Mouse (Mus musculus) hindbrain, embryonic 16.5 days (tissue): ENCODE results near the gene Spaca4. TPM values are rescaled to one million over a fixed set of nuclear protein-coding genes. Genes with fewer than 3 reads are reported as not detected.

Source experiments
- ATAC-seq: fragments of 200-750 bp; cut with Nextera tagmentation; 2 replicates; pipeline ENCODE4 v1.8.0; 2017; ENCODE audit warnings: moderate TSS enrichment, moderate library complexity
- H3K27ac ChIP-seq: fragments of 300-500 bp; sonication (generic); 2 replicates; pipeline ENCODE4 v1.5.1; 2014; ENCODE audit warnings: low read depth, mild to moderate bottlenecking, control low read depth, low read length, moderate library complexity
- H3K27me3 ChIP-seq: fragments of 300-500 bp; sonication (generic); replicated peaks from 2 replicates; pipeline ENCODE4 v1.6.1; 2014; ENCODE audit warnings: low read length; ENCODE audit not compliant: control insufficient read depth, insufficient read depth
- H3K36me3 ChIP-seq: fragments of 300-500 bp; sonication (generic); 2 replicates; pipeline ENCODE4 v1.6.1; 2014; ENCODE audit warnings: mild to moderate bottlenecking, low read length, moderate library complexity, mixed read lengths; ENCODE audit not compliant: control insufficient read depth, insufficient read depth
- H3K4me1 ChIP-seq: fragments of 300-500 bp; sonication (generic); 2 replicates; pipeline ENCODE4 v1.6.1; 2014; ENCODE audit warnings: low read depth, low read length; ENCODE audit not compliant: control insufficient read depth, insufficient read depth
- H3K4me2 ChIP-seq: fragments of 300-500 bp; sonication (generic); 2 replicates; pipeline ENCODE4 v1.6.1; 2014; ENCODE audit warnings: mild to moderate bottlenecking, low read length, control low read depth, moderate library complexity
- H3K4me3 ChIP-seq: fragments of 300-500 bp; sonication (generic); 2 replicates; pipeline ENCODE4 v1.5.1; 2014; ENCODE audit warnings: mild to moderate bottlenecking, low read length, control low read depth, moderate library complexity
- H3K9ac ChIP-seq: fragments of 300-500 bp; sonication (generic); 2 replicates; pipeline ENCODE4 v1.6.1; 2014; ENCODE audit warnings: low read depth, mild to moderate bottlenecking, control low read depth, low read length, moderate library complexity
- H3K9me3 ChIP-seq: fragments of 300-500 bp; sonication (generic); 2 replicates; pipeline ENCODE4 v1.6.1; 2014; ENCODE audit warnings: mild to moderate bottlenecking, low read length, moderate library complexity; ENCODE audit not compliant: control insufficient read depth
- WGBS: fragments of 180-500 bp; shearing (Covaris S2); extraction: QIAGEN DNeasy Blood & Tissue Kit; methylation state at CpG from one replicate; pipeline ENCODE4 v1.1.7; 2014; 5-methylcytosine and 5-hydroxymethylcytosine counted together
- polyA plus RNA-seq: library from polyadenylated mRNA; unstranded; fragments of >200 nt; fragmentation: Nextera tagmentation; extraction: Ambion mirVana; gene quantifications from 2 replicates; pipeline ENCODE4 v1.2.1, GENCODE M21; 2015

The Spaca4 gene
- polyA plus RNA-seq, 1 experiment from 2014 or later, result not detected

- peaks cover 30% of the 10 kb centered on the region for H3K36me3 ChIP-seq
- H3K9ac ChIP-seq, result no peak overlapping the region
- H3K4me3 ChIP-seq, result no peak overlapping the region
- H3K27ac ChIP-seq, result no peak overlapping the region
- peaks cover 57% of the 10 kb centered on the region for H3K4me1 ChIP-seq
- no peak overlapping the region for H3K4me2 ChIP-seq
- 91% methylated on average over 24 of the region's 24 CpGs for WGBS
- H3K27me3 ChIP-seq, result no peaks in the 10 kb centered on the region
- no peak for ATAC-seq
- no peaks in the 10 kb centered on the region for H3K9me3 ChIP-seq
Observed at GRCm38 (mm10) chr7:45711316-45712021, 14.1 kb downstream of the Spaca4 start.

GRCm38 (mm10) chr7:45710477-45711191 lies 15.0 kb downstream of the Spaca4 start:
- peaks cover 30% of the 10 kb centered on the region for H3K36me3 ChIP-seq
- no peak for ATAC-seq
- 93% methylated on average over 20 of the region's 20 CpGs for WGBS
- no peak overlapping the region for H3K9ac ChIP-seq
- no peaks in the 10 kb centered on the region for H3K27me3 ChIP-seq
- no peak overlapping the region for H3K4me3 ChIP-seq
- peaks cover 57% of the 10 kb centered on the region for H3K4me1 ChIP-seq
- no peak overlapping the region for H3K27ac ChIP-seq
- no peaks in the 10 kb centered on the region for H3K9me3 ChIP-seq
- no peak overlapping the region for H3K4me2 ChIP-seq

- H3K36me3 ChIP-seq, result peaks cover 30% of the 10 kb centered on the region
- H3K27ac ChIP-seq, result peak overlapping the region; percentile 54; the same call in 1 of the 2 replicates
- 62% methylated on average over 14 of the region's 14 CpGs for WGBS
- ATAC-seq, result no peak
- no peak overlapping the region for H3K4me3 ChIP-seq
- H3K4me2 ChIP-seq, result no peak overlapping the region
- peaks cover 59% of the 10 kb centered on the region for H3K4me1 ChIP-seq
- H3K9ac ChIP-seq, result 0 out of 2 replicates have a peak overlapping the region, but pooled peaks have one; percentile 13
- H3K27me3 ChIP-seq, result no peaks in the 10 kb centered on the region
- no peaks in the 10 kb centered on the region for H3K9me3 ChIP-seq
Observed at GRCm38 (mm10) chr7:45709677-45710355, 15.8 kb downstream of the Spaca4 start.

GRCm38 (mm10) chr7:45709036-45709435 lies 16.6 kb downstream of the Spaca4 start:
- 23% methylated on average over 6 of the region's 6 CpGs for WGBS
- no peak overlapping the region for H3K9ac ChIP-seq
- no peaks in the 10 kb centered on the region for H3K9me3 ChIP-seq

GRCm38 (mm10) chr7:45708221-45708761 lies 17.3 kb downstream of the Spaca4 start:
- no peak for ATAC-seq
- Histone ChIP-seq H3K36me3 (peaks cover 27% of the 10 kb centered on the region), H3K4me2 (peak overlapping the region; percentile 98), H3K9me3 (no peaks in the 10 kb centered on the region), H3K27me3 (no peaks in the 10 kb centered on the region), H3K9ac (no peak overlapping the region), H3K4me1 (peaks cover 58% of the 10 kb centered on the region), H3K27ac (no peak overlapping the region), H3K4me3 (no peak overlapping the region)
- whole genome bisulfite sequencing, result 55% methylated on average over 13 of the region's 13 CpGs

More at GRCm38 (mm10) chr7:45709036-45709435, 16.6 kb downstream of the Spaca4 start:
- H3K4me3 ChIP-seq, result no peak overlapping the region
- peak overlapping the region; percentile 20; the same call in 1 of the 2 replicates for H3K4me2 ChIP-seq
- ATAC-seq, result peak; percentile 9; the same call in 1 of the 2 replicates
- peaks cover 30% of the 10 kb centered on the region for H3K36me3 ChIP-seq
- no peak overlapping the region for H3K27ac ChIP-seq
- H3K4me1 ChIP-seq, result peaks cover 53% of the 10 kb centered on the region
- no peaks in the 10 kb centered on the region for H3K27me3 ChIP-seq

- Histone ChIP-seq H3K4me1 (peaks cover 62% of the 10 kb centered on the region), H3K27me3 (no peaks in the 10 kb centered on the region), H3K27ac (peak overlapping the region; percentile 80), H3K4me3 (peak overlapping the region; percentile 62), H3K9me3 (no peaks in the 10 kb centered on the region), H3K4me2 (peak overlapping the region; percentile 98), H3K36me3 (peaks cover 19% of the 10 kb centered on the region), H3K9ac (peak overlapping the region; percentile 33)
- WGBS, result under 1% methylated on average over 27 of the region's 27 CpGs
- no peak for ATAC-seq
Observed at GRCm38 (mm10) chr7:45707375-45707967, 18.1 kb downstream of the Spaca4 start.

- H3K36me3 ChIP-seq, result peaks cover 13% of the 10 kb centered on the region
- peak overlapping the region; percentile 77 for H3K9ac ChIP-seq
- no peak for ATAC-seq
- H3K27ac ChIP-seq, result peak overlapping the region; percentile 80
- no peaks in the 10 kb centered on the region for H3K27me3 ChIP-seq
- no peaks in the 10 kb centered on the region for H3K9me3 ChIP-seq
- peak overlapping the region; percentile 98 for H3K4me2 ChIP-seq
- under 1% methylated on average over 38 of the region's 45 CpGs for WGBS
- peaks cover 62% of the 10 kb centered on the region for H3K4me1 ChIP-seq
- peak overlapping the region; percentile 62 for H3K4me3 ChIP-seq
Observed at GRCm38 (mm10) chr7:45706721-45707241, 18.8 kb downstream of the Spaca4 start.

- WGBS, result under 1% methylated on average over 7 of the region's 7 CpGs
- peak overlapping the region; percentile 98 for H3K4me2 ChIP-seq
- H3K27me3 ChIP-seq, result no peaks in the 10 kb centered on the region
- peaks cover 4% of the 10 kb centered on the region for H3K36me3 ChIP-seq
- peak overlapping the region; percentile 62 for H3K4me3 ChIP-seq
- H3K27ac ChIP-seq, result no peak overlapping the region
- H3K4me1 ChIP-seq, result peaks cover 67% of the 10 kb centered on the region
- peak overlapping the region; percentile 77 for H3K9ac ChIP-seq
- ATAC-seq, result no peak
- H3K9me3 ChIP-seq, result no peaks in the 10 kb centered on the region
Observed at GRCm38 (mm10) chr7:45705873-45706281, 19.7 kb downstream of the Spaca4 start.
